8 mouse cellular contexts compared by ENCODE assay signal in the genomic region with DNA sequence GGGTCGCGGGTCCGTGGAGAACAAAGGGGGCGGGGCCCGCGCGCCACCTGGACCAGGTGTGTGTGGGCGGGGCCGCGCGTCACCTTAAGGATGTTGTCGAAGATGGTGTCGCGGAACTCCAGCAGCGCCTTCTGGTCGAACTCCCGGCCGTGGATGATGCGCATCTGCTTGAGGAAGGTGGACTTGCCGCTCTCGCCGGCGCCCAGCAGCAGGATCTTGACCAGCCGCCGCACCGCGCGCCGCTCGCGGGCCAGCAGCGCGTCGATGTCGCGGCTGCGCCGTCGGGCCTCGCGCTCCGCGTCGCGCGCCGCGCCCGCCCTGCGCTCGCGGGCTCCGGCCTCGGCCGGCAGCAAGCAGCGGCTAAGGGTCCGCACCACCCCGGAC. TPM values are rescaled to one million over a fixed set of nuclear protein-coding genes. Genes with fewer than 3 reads are reported as not detected.
DNase-seq lines count a peak whose midpoint lies in the region; ATAC-seq lines count a peak whose summit lies in the region.

No protein-coding gene starts in this region.

- peaks cover 37% of the 10 kb centered on the region for H3K4me1 ChIP-seq in embryonic facial prominence, embryonic 10.5 days
- H3K4me1 ChIP-seq in hindbrain, embryonic 10.5 days (replicated peaks), result peaks cover 36% of the 10 kb centered on the region
- peaks cover 38% of the 10 kb centered on the region for H3K4me1 ChIP-seq in midbrain, embryonic 10.5 days
- peaks cover 28% of the 10 kb centered on the region for H3K4me1 ChIP-seq in stomach, embryonic 16.5 days (ENCODE audit: control insufficient read depth, insufficient read depth, low read length)

- peak overlapping the region; percentile 95 for H3K4me2 ChIP-seq in stomach, embryonic 16.5 days (ENCODE audit: low read depth, low read length)

- peak overlapping the region; percentile 92 for H3K27ac ChIP-seq in embryonic facial prominence, embryonic 10.5 days (replicated peaks)
- H3K27ac ChIP-seq in hindbrain, embryonic 10.5 days, result peak overlapping the region; percentile 92
- peak overlapping the region; percentile 91 for H3K27ac ChIP-seq in midbrain, embryonic 10.5 days (replicated peaks)
- peak overlapping the region; percentile 66 for H3K27ac ChIP-seq in stomach, embryonic 16.5 days (ENCODE audit: low read length)

- intact Hi-C loops in left cerebral cortex, postnatal 4 days (cut with DNase I), result loop anchor here (10.0 kb wide), 1 partner anchor 55 kb away; no protein-coding TSS in a partner anchor

- H3K4me3 ChIP-seq in embryonic facial prominence, embryonic 10.5 days, result peak overlapping the region; percentile 84
- H3K4me3 ChIP-seq in hindbrain, embryonic 10.5 days, result peak overlapping the region; percentile 87
- peak overlapping the region; percentile 88 for H3K4me3 ChIP-seq in midbrain, embryonic 10.5 days
- peak overlapping the region; percentile 89 for H3K4me3 ChIP-seq in stomach, embryonic 16.5 days (replicated peaks; ENCODE audit: low read length)

- H3K9me3 ChIP-seq in embryonic facial prominence, embryonic 10.5 days, result no peaks in the 10 kb centered on the region
- H3K9me3 ChIP-seq in hindbrain, embryonic 10.5 days, result no peaks in the 10 kb centered on the region
- no peaks in the 10 kb centered on the region for H3K9me3 ChIP-seq in midbrain, embryonic 10.5 days (replicated peaks)
- no peaks in the 10 kb centered on the region for H3K9me3 ChIP-seq in stomach, embryonic 16.5 days (replicated peaks; ENCODE audit: control insufficient read depth, low read length)

- peak; percentile 35 for DNase-seq in 416B (ENCODE audit: low read depth)
- peak; percentile 50 for DNase-seq in ES-CJ7 (ENCODE audit: low read depth, low spot score)
- DNase-seq in embryonic facial prominence, embryonic 10.5 days (ENCODE audit: low spot score), result no peak
- no peak for DNase-seq in hindbrain, embryonic 10.5 days (ENCODE audit: low spot score)
- DNase-seq in left cerebral cortex, postnatal 4 days, result peak; percentile 51
- no peak for DNase-seq in midbrain, embryonic 10.5 days (ENCODE audit: low spot score)
- no peak for DNase-seq in ovary, postnatal 14 days (ENCODE audit: low spot score)

- peak; percentile 6; the same call in 1 of the 2 replicates for ATAC-seq in stomach, embryonic 16.5 days (ENCODE audit: insufficient read depth, low FRiP score)

- H3K27me3 ChIP-seq in embryonic facial prominence, embryonic 10.5 days (replicated peaks; ENCODE audit: low read depth, poor library complexity, severe bottlenecking), result no peaks in the 10 kb centered on the region
- no peaks in the 10 kb centered on the region for H3K27me3 ChIP-seq in hindbrain, embryonic 10.5 days (ENCODE audit: insufficient read depth, poor library complexity, severe bottlenecking)
- H3K27me3 ChIP-seq in midbrain, embryonic 10.5 days (ENCODE audit: low read depth, poor library complexity, severe bottlenecking), result no peaks in the 10 kb centered on the region
- no peaks in the 10 kb centered on the region for H3K27me3 ChIP-seq in stomach, embryonic 16.5 days (ENCODE audit: control insufficient read depth, insufficient read depth, low read length)

- WGBS in embryonic facial prominence, embryonic 10.5 days, result 2% methylated on average over 58 of the region's 58 CpGs
- WGBS in hindbrain, embryonic 10.5 days, result 4% methylated on average over 58 of the region's 58 CpGs
- WGBS in midbrain, embryonic 10.5 days, result under 1% methylated on average over 58 of the region's 58 CpGs
- WGBS in stomach, embryonic 16.5 days, result under 1% methylated on average over 58 of the region's 58 CpGs

- peaks cover 12% of the 10 kb centered on the region for H3K36me3 ChIP-seq in embryonic facial prominence, embryonic 10.5 days (replicated peaks)
- peaks cover 13% of the 10 kb centered on the region; the same call in 1 of the 2 replicates for H3K36me3 ChIP-seq in hindbrain, embryonic 10.5 days
- H3K36me3 ChIP-seq in midbrain, embryonic 10.5 days, result peaks cover 10% of the 10 kb centered on the region
- no peaks in the 10 kb centered on the region for H3K36me3 ChIP-seq in stomach, embryonic 16.5 days (ENCODE audit: control insufficient read depth, insufficient read depth, low read length)

- H3K9ac ChIP-seq in stomach, embryonic 16.5 days (ENCODE audit: low read length), result peak overlapping the region; percentile 94

RNA-seq across cellular contexts. Expression of a gene that starts 0.3 kb away (rescaled TPM):
- polyA plus RNA-seq in embryonic facial prominence, embryonic 10.5 days (2016; fragmentation: Nextera tagmentation; extraction: Ambion mirVana), result 11.4 and 14.1 TPM in 2 replicates
- polyA plus RNA-seq in hindbrain, embryonic 10.5 days (2016; fragmentation: Nextera tagmentation; extraction: Ambion mirVana), result 9.9 and 11.3 TPM in 2 replicates
- 10 to 100 TPM; 77.3 to 82.0 TPM for total RNA-seq in left cerebral cortex, postnatal 4 days (2021)
- 7.7 and 8.0 TPM in 2 replicates for polyA plus RNA-seq in midbrain, embryonic 10.5 days (2016; fragmentation: Nextera tagmentation; extraction: Ambion mirVana)
- polyA plus RNA-seq in stomach, embryonic 16.5 days (2015; fragmentation: Nextera tagmentation; extraction: Ambion mirVana), result 6.9 and 7.2 TPM in 2 replicates

Comparison
In these comparisons a context has a peak if more than half of its experiments do, and no peak if none do; other contexts are left out.
1. DNase-seq: peak in 416B (single experiment), ES-CJ7 (single experiment) and left cerebral cortex, postnatal 4 days (single experiment); none in embryonic facial prominence, embryonic 10.5 days (single experiment), hindbrain, embryonic 10.5 days (single experiment), midbrain, embryonic 10.5 days (single experiment) and ovary, postnatal 14 days (single experiment).
2. Peak in every context shown above with its lines, with median percentiles within 50 percentile points of each other: H3K27ac ChIP-seq and H3K4me3 ChIP-seq.